Mouse (Mus musculus): ENCODE data around the gene Arhgap28.

Arhgap28 gene

GRCm38 (mm10) chr17:67935556-67935955 lies 68.4 kb downstream of the Arhgap28 start:
- CTCF ChIA-PET = no interaction called here

- CTCF ChIA-PET = no interaction called here
Observed at GRCm38 (mm10) chr17:67931396-67931795, 72.5 kb downstream of the Arhgap28 start.

GRCm38 (mm10) chr17:67930957-67931356 lies 73.0 kb downstream of the Arhgap28 start:
- CTCF ChIA-PET = no interaction called here

GRCm38 (mm10) chr17:67930467-67930866 lies 73.5 kb downstream of the Arhgap28 start:
- CTCF ChIA-PET = no interaction called here

- CTCF ChIA-PET = no interaction called here
Observed at GRCm38 (mm10) chr17:67928280-67928679, 75.6 kb downstream of the Arhgap28 start.

- CTCF ChIA-PET = no interaction called here
Observed at GRCm38 (mm10) chr17:67927864-67928263, 76.1 kb downstream of the Arhgap28 start.

GRCm38 (mm10) chr17:67919959-67920358 lies 84.0 kb downstream of the Arhgap28 start:
- CTCF ChIA-PET = no interaction called here

- CTCF ChIA-PET = no interaction called here
Observed at GRCm38 (mm10) chr17:67918201-67918600, 85.7 kb downstream of the Arhgap28 start.

GRCm38 (mm10) chr17:67916901-67917300 lies 87.0 kb downstream of the Arhgap28 start:
- CTCF ChIA-PET = no interaction called here

GRCm38 (mm10) chr17:67912640-67913039 lies 91.3 kb downstream of the Arhgap28 start:
- CTCF ChIA-PET = no interaction called here

- CTCF ChIA-PET = no interaction called here
Observed at GRCm38 (mm10) chr17:67912051-67912450, 91.9 kb downstream of the Arhgap28 start.

- CTCF ChIA-PET = no interaction called here
Observed at GRCm38 (mm10) chr17:67908537-67908936, 95.4 kb downstream of the Arhgap28 start.

- CTCF ChIA-PET = no interaction called here
Observed at GRCm38 (mm10) chr17:67908137-67908536, 95.8 kb downstream of the Arhgap28 start.

- CTCF ChIA-PET = no interaction called here
Observed at GRCm38 (mm10) chr17:67907532-67908054, 96.3 kb downstream of the Arhgap28 start.

- CTCF ChIA-PET = no interaction called here
Observed at GRCm38 (mm10) chr17:67906236-67906635, 97.7 kb downstream of the Arhgap28 start.

- CTCF ChIA-PET = no interaction called here
Observed at GRCm38 (mm10) chr17:67904315-67904944, 99.5 kb downstream of the Arhgap28 start.

- CTCF ChIA-PET = no interaction called here
Observed at GRCm38 (mm10) chr17:67902847-67903246, 101.1 kb downstream of the Arhgap28 start.

GRCm38 (mm10) chr17:67901161-67901560 lies 102.8 kb downstream of the Arhgap28 start:
- CTCF ChIA-PET = no interaction called here

GRCm38 (mm10) chr17:67899376-67899775 lies 104.5 kb downstream of the Arhgap28 start:
- CTCF ChIA-PET = no interaction called here

GRCm38 (mm10) chr17:67896413-67896812 lies 107.5 kb downstream of the Arhgap28 start:
- CTCF ChIA-PET = no interaction called here

- CTCF ChIA-PET = no interaction called here
Observed at GRCm38 (mm10) chr17:67889481-67890325, 114.2 kb downstream of the Arhgap28 start.

- CTCF ChIA-PET = interaction anchor here (0.7 kb wide), 1 partner anchor 38 kb away, joined by 3 read pairs; no protein-coding TSS in a partner anchor
Observed at GRCm38 (mm10) chr17:67888081-67888480, 115.8 kb downstream of the Arhgap28 start.

- CTCF ChIA-PET = no interaction called here
Observed at GRCm38 (mm10) chr17:67886326-67886725, 117.6 kb downstream of the Arhgap28 start.
